Mouse (Mus musculus) MEL (cell line): ENCODE measurements at regions not wholly inside any gene's neighbourhood (a gene's known extent, or its start where the extent isn't known, plus 50 kb on each side); places are given as distances from the start of the nearest gene placed in this dataset.
A peak's percentile ranks its signal among the peaks of the same experiment; 100 is the strongest.

ENCODE experiments used
- DNase-seq: peaks from one replicate; pipeline ENCODE4 v3.0.0; 2011; ENCODE audit warnings: low read depth, low spot score
- H3K27ac ChIP-seq: 2 replicates; pipeline ENCODE4 v1.5.1; 2012; ENCODE audit warnings: low read depth, mild to moderate bottlenecking, control low read depth, low read length, moderate library complexity; ENCODE audit not compliant: control insufficient read depth
- H3K27me3 ChIP-seq, 2 experiments: fragments of 150-350 bp in 1 of 2; sonication (generic) in 1 of 2; 2 replicates each; pipeline ENCODE4 v1.6.1; 2012; ENCODE audit warnings: low read length in 2 of 2, mild to moderate bottlenecking in 2 of 2, improper control_type of control experiment in 1 of 2, moderate library complexity in 1 of 2; ENCODE audit not compliant: insufficient read depth in 2 of 2, control insufficient read depth in 1 of 2
- H3K36me3 ChIP-seq, 2 experiments: 2 replicates each; pipeline ENCODE4 v1.6.1; 2012 to 2014; ENCODE audit warnings: low read length in 2 of 2, improper control_type of control experiment in 1 of 2, inconsistent platforms in 1 of 2, mild to moderate bottlenecking in 1 of 2; ENCODE audit not compliant: insufficient read depth in 2 of 2, control insufficient read depth in 1 of 2
- H3K4me1 ChIP-seq, 2 experiments: fragments of 150-350 bp in 1 of 2; sonication (generic) in 1 of 2; 2 replicates each; pipeline ENCODE4 v1.6.1; 2012; ENCODE audit warnings: low read length in 2 of 2, improper control_type of control experiment in 1 of 2, mild to moderate bottlenecking in 1 of 2; ENCODE audit not compliant: insufficient read depth in 2 of 2, control insufficient read depth in 1 of 2
- H3K4me3 ChIP-seq, 2 experiments: fragments of 150-350 bp in 1 of 2; sonication (generic) in 1 of 2; 2 replicates each; pipeline ENCODE4 v1.5.1; 2012; ENCODE audit warnings: low read depth in 2 of 2, low read length in 2 of 2, mild to moderate bottlenecking in 2 of 2, moderate library complexity in 2 of 2, control low read depth in 1 of 2, improper control_type of control experiment in 1 of 2; ENCODE audit not compliant: control insufficient read depth in 1 of 2, insufficient read depth in 1 of 2
- H3K79me2 ChIP-seq: 2 replicates; pipeline ENCODE4 v1.6.1; 2012; ENCODE audit warnings: mild to moderate bottlenecking, low read length, moderate library complexity; ENCODE audit not compliant: control insufficient read depth, poor library complexity, insufficient read depth
- H3K9ac ChIP-seq: 2 replicates; pipeline ENCODE4 v1.6.1; 2012; ENCODE audit warnings: low read depth, mild to moderate bottlenecking, control low read depth, low read length, moderate library complexity; ENCODE audit not compliant: control insufficient read depth, poor library complexity, severe bottlenecking
- H3K9me3 ChIP-seq: fragments of 150-350 bp; sonication (generic); replicated peaks from 2 replicates; pipeline ENCODE4 v1.6.1; 2012; ENCODE audit warnings: mild to moderate bottlenecking, low read length, improper control_type of control experiment, moderate library complexity; ENCODE audit not compliant: insufficient read depth
- BHLHE40 ChIP-seq: IDR thresholded peaks from 2 replicates; pipeline ENCODE4 v1.6.1; 2012; ENCODE audit warnings: low read depth, mild to moderate bottlenecking, inconsistent platforms, low read length, improper control_type of control experiment, borderline replicate concordance
- CHD1 ChIP-seq: IDR thresholded peaks from 2 replicates; pipeline ENCODE4 v1.6.1; 2012; ENCODE audit warnings: low read depth, mild to moderate bottlenecking, inconsistent platforms, low read length, improper control_type of control experiment
- E2F4 ChIP-seq: IDR thresholded peaks from 2 replicates; pipeline ENCODE4 v1.6.1; 2011; ENCODE audit warnings: low read depth, low read length, improper control_type of control experiment, borderline replicate concordance
- ELF1 ChIP-seq: IDR thresholded peaks from 2 replicates; pipeline ENCODE4 v1.6.1; 2014; ENCODE audit warnings: low read depth, mild to moderate bottlenecking, inconsistent platforms, low read length, improper control_type of control experiment, moderate library complexity
- HCFC1 ChIP-seq: IDR thresholded peaks from 2 replicates; pipeline ENCODE4 v1.6.1; 2012; ENCODE audit warnings: low read depth, mild to moderate bottlenecking, inconsistent platforms, low read length, improper control_type of control experiment, moderate library complexity
- JUND ChIP-seq: IDR thresholded peaks from 2 replicates; pipeline ENCODE4 v1.6.1; 2011; ENCODE audit warnings: low read depth, mild to moderate bottlenecking, improper control_type of control experiment, low read length
- MAFK ChIP-seq: IDR thresholded peaks from 2 replicates; pipeline ENCODE4 v1.6.1; 2011; ENCODE audit warnings: low read depth, mild to moderate bottlenecking, low read length, improper control_type of control experiment, borderline replicate concordance
- MAX ChIP-seq: IDR thresholded peaks from 2 replicates; pipeline ENCODE4 v1.6.1; 2011; ENCODE audit warnings: low read length, improper control_type of control experiment
- MAZ ChIP-seq: IDR thresholded peaks from 2 replicates; pipeline ENCODE4 v1.6.1; 2012; ENCODE audit warnings: low read depth, mild to moderate bottlenecking, inconsistent platforms, low read length, improper control_type of control experiment
- MEF2A ChIP-seq: IDR thresholded peaks from 2 replicates; pipeline ENCODE4 v1.6.1; 2014; ENCODE audit warnings: low read depth, mild to moderate bottlenecking, inconsistent platforms, low read length, improper control_type of control experiment; ENCODE audit not compliant: poor library complexity, insufficient replicate concordance, severe bottlenecking; ENCODE audit errors: extremely low read depth
- MYC ChIP-seq: IDR thresholded peaks from 2 replicates; pipeline ENCODE4 v1.6.1; 2011; ENCODE audit warnings: low read depth, mild to moderate bottlenecking, low read length, improper control_type of control experiment, moderate library complexity
- NRF1 ChIP-seq: IDR thresholded peaks from 2 replicates; pipeline ENCODE4 v1.6.1; 2014; ENCODE audit warnings: low read depth, mild to moderate bottlenecking, inconsistent platforms, low read length, improper control_type of control experiment, moderate library complexity; ENCODE audit not compliant: poor library complexity, insufficient read depth, severe bottlenecking
- POLR2A ChIP-seq, 2 experiments: IDR thresholded peaks; 2 replicates each; pipeline ENCODE4 v1.6.1; 2011 to 2012; ENCODE audit warnings: low read length in 2 of 2, mild to moderate bottlenecking in 2 of 2, control low read depth in 1 of 2, improper control_type of control experiment in 1 of 2, low read depth in 1 of 2, moderate library complexity in 1 of 2; ENCODE audit not compliant: control insufficient read depth in 1 of 2, insufficient read depth in 1 of 2, poor library complexity in 1 of 2
- TAL1 ChIP-seq: IDR thresholded peaks from 2 replicates; pipeline ENCODE4 v1.6.1; 2012; ENCODE audit warnings: mild to moderate bottlenecking, inconsistent platforms, low read length, moderate library complexity, mixed read lengths
- TBP ChIP-seq: IDR thresholded peaks from 2 replicates; pipeline ENCODE4 v1.8.0; 2011; ENCODE audit warnings: low read depth, low read length, improper control_type of control experiment
- UBTF ChIP-seq: IDR thresholded peaks from 2 replicates; pipeline ENCODE4 v1.6.1; 2012; ENCODE audit warnings: low read depth, mild to moderate bottlenecking, inconsistent platforms, low read length, improper control_type of control experiment, moderate library complexity, borderline replicate concordance; ENCODE audit not compliant: insufficient read depth
- USF1 ChIP-seq: IDR thresholded peaks from 2 replicates; pipeline ENCODE4 v1.6.1; 2014; ENCODE audit warnings: low read depth, mild to moderate bottlenecking, inconsistent platforms, low read length, improper control_type of control experiment, moderate library complexity
- USF2 ChIP-seq, 2 experiments: IDR thresholded peaks; 2 replicates each; pipeline ENCODE4 v1.6.1; 2011 to 2012; ENCODE audit warnings: improper control_type of control experiment in 2 of 2, low read length in 2 of 2, borderline replicate concordance in 1 of 2, inconsistent platforms in 1 of 2, low read depth in 1 of 2, mild to moderate bottlenecking in 1 of 2; ENCODE audit not compliant: insufficient read depth in 1 of 2
- ZKSCAN1 ChIP-seq: IDR thresholded peaks from 2 replicates; pipeline ENCODE4 v1.6.1; 2012; ENCODE audit warnings: low read depth, mild to moderate bottlenecking, inconsistent platforms, low read length, improper control_type of control experiment, moderate library complexity
- ZMIZ1 ChIP-seq: IDR thresholded peaks from 2 replicates; pipeline ENCODE4 v1.6.1; 2012; ENCODE audit warnings: low read depth, mild to moderate bottlenecking, inconsistent platforms, low read length, improper control_type of control experiment, moderate library complexity
- ZNF384 ChIP-seq: IDR thresholded peaks from 2 replicates; pipeline ENCODE4 v1.6.1; 2012; ENCODE audit warnings: low read depth, mild to moderate bottlenecking, inconsistent platforms, low read length, improper control_type of control experiment

DNA sequence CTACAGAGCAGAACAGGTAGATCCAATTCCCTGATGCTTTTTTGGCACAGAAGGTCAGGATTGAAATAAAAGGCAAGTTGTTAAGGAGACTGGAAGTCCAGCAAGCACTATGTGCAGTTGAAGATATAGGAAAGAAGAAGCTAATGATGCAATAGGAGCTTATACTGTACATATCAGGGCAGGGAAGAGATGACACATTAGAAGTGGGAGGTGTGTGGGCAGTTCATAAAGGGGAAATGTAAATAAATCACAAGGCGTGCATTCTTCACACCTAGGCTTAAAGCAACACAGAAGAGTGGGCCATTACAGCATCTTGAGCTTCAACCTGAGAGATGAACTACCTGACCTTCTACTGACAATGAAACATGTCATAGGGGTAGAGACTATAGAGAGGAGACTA is 71.5 kb upstream of the Atp2b1 start:
- H3K79me2 ChIP-seq = no peaks in the 10 kb centered on the region
- no peaks in the 10 kb centered on the region for H3K27me3 ChIP-seq
- no peak overlapping the region for H3K9ac ChIP-seq
- H3K27ac ChIP-seq = no peak overlapping the region
- no peak overlapping the region for H3K4me3 ChIP-seq
- peaks cover 0 to 4% of the 10 kb centered on the region in 2 experiments; a peak in 3 of 4 replicates for H3K4me1 ChIP-seq
- peak; percentile 27 for DNase-seq
- TF ChIP-seq UBTF (no peak), CHD1 (no peak), MAZ (no peak), ZNF384 (no peak), USF2 (IDR thresholded peaks at IDR 0.05; ENCODE audit: borderline replicate concordance in 1 of 2, insufficient read depth in 1 of 2, low read depth in 1 of 2, low read length in 2 of 2) (no peak), TAL1 (no peak), JUND (no peak), HCFC1 (no peak), NRF1 (no peak), ELF1 (no peak), MYC (no peak)
- no peaks in the 10 kb centered on the region; a peak in 2 of 4 replicates for H3K36me3 ChIP-seq
- no peaks in the 10 kb centered on the region for H3K9me3 ChIP-seq

DNA sequence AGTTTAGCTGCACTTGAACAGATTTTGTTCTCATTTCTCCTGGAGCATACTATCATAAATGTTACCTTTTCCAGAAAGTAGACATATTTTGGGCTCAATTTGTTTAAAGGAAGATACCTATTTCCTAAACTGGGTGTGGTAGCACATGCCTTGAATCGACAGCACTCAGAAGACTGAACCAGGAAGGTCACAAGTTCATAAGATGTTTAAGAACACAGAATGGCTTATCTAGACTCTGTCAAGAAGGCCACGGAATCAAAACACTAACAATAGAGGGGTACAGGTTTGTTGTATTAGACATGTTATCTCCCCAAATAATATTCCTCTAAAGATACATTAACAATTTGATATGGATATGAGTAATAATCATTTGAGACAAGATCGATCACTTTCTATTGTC is 64.4 kb upstream of the Atp2b1 start:
- Histone ChIP-seq H3K79me2 (no peaks in the 10 kb centered on the region), H3K27ac (no peak overlapping the region), H3K9ac (no peak overlapping the region), H3K27me3 (no peaks in the 10 kb centered on the region), H3K9me3 (no peaks in the 10 kb centered on the region), H3K4me3 (no peak overlapping the region), H3K36me3 (no peaks in the 10 kb centered on the region), H3K4me1 (no peaks in the 10 kb centered on the region)
- TF ChIP-seq MAX = no peak
- TF ChIP-seq USF1 = no peak
- no peak for TF ChIP-seq ZMIZ1
- no peak for TF ChIP-seq E2F4
- TF ChIP-seq ZKSCAN1 = no peak
- TF ChIP-seq MAFK = no peak
- no peak for TF ChIP-seq BHLHE40
- no peak for TF ChIP-seq NRF1
- TF ChIP-seq POLR2A (IDR thresholded peaks at IDR 0.05; ENCODE audit: control insufficient read depth in 1 of 2, insufficient read depth in 1 of 2, low read depth in 1 of 2, low read length in 2 of 2, poor library complexity in 1 of 2) = no peak
- TF ChIP-seq TBP = no peak
- no peak for TF ChIP-seq HCFC1
- no peak for TF ChIP-seq JUND
- no peak for TF ChIP-seq MEF2A
- DNase-seq = no peak
